Mouse (Mus musculus) cerebellum, adult 2 months (tissue): ENCODE measurements around the gene Lonp2.

Experiments
- CTCF ChIP-seq: fragments of 200-500 bp; IDR thresholded peaks from 2 replicates; pipeline ENCODE4 v1.5.1; 2011; ENCODE audit warnings: low read depth, mild to moderate bottlenecking, control low read depth, low read length, moderate library complexity, borderline replicate concordance; ENCODE audit not compliant: insufficient read depth
- POLR2A ChIP-seq: fragments of 200-500 bp; IDR thresholded peaks from 2 replicates; pipeline ENCODE4 v1.6.1; 2011; ENCODE audit warnings: low read length, control low read depth, borderline replicate concordance; ENCODE audit not compliant: insufficient read depth

GRCm38 (mm10) chr8:86735446-86736111 lies 111.7 kb downstream of the Lonp2 start:
- TF ChIP-seq CTCF = no peak
- no peak for TF ChIP-seq POLR2A
